Mouse (Mus musculus): ENCODE results near the gene Olfr876. TPM values are rescaled to one million over a fixed set of nuclear protein-coding genes. Genes with fewer than 3 reads are reported as not detected.

Olfr876 gene
- not detected for polyA plus RNA-seq (2012; fragmentation: generic; extraction: Trizol)

DNA sequence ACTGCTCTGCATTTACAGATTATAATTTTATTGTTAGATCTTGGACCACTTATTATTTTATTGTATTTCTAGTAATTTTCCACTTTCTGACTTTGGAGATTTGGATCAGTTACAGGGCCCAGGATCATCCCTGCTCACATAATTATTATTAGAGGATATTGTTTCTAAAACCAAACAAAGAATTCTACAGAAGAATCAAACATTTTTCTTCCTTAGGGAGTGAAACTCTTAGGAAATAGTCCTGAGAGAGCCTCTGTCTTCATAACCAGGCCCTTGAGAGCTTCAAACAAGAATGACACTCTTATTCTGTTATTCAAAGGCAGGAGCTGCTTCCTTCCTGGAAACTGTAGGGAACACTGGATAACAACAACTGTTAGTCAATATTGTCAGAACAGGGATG lies at the start of gene Olfr876:
TSS of gene Olfr876 (plus strand) at position 301 of the 400 bp plus-strand sequence.

DNA sequence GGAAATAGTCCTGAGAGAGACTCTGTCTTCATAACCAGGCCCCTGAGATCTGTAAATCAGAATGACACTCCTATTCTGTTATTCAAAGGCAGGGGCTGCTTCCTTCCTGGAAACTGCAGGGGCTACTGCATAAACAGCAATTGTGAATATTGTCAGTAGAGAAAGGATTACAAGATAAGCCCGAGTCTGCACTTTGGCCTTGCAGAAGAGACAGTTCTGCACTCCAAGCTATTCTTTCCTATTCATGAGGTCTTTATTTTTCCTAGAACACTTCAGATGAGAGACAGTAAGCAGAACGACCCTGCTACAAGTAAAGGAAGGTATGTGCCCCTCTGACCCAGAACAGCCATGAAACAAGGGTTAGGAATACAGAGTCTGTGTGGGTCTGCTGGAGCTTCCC lies 31.1 kb upstream of the Olfr876 start, which contains the start of gene Olfr875:
TSS of gene Olfr875 (plus strand) at position 99 of the 400 bp plus-strand sequence.

DNA sequence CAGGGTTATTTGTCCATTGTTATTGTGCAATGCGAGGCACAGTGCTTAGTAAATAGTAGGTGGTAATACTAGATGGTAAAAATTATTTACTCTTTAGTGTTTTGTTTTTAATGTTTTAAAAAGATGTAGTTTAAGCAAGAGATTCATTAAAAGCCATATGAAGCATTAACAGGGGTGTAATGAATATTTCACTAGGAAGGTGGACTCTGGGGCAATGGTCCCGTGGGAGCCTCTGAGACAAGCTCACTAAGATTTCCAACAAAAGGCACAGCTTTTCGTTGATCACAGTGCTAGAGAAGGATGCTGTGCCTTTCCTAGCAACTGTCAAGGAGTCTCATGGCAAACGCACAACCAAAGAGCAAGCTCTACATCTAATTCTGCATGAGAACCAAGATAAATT lies 51.1 kb downstream of the Olfr876 start, which contains the start of gene Olfr877:
TSS of gene Olfr877 (plus strand) at position 301 of the 400 bp plus-strand sequence.

Other genes with a start within 250 kb of the Olfr876 start
- gene Siae, start 247.3 kb upstream of the Olfr876 start, polyA plus RNA-seq (2012; fragmentation: generic; extraction: Trizol), result 10 to 100 TPM in 1 of 2 experiments, under 1 TPM in 1; 0.94 to 11.9 TPM
- gene Spa17, start 189.3 kb upstream of the Olfr876 start, polyA plus RNA-seq (2012; fragmentation: generic; extraction: Trizol), result 1 to 10 TPM; 2.4 to 9.2 TPM
- 100 to 1,000 TPM in 1 of 2 experiments, 10 to 100 TPM in 1; 80.8 to 129 TPM for gene Tbrg1, start 145.7 kb upstream of the Olfr876 start, polyA plus RNA-seq (2012; fragmentation: generic; extraction: Trizol)
- gene Panx3, start 133.8 kb upstream of the Olfr876 start, polyA plus RNA-seq (2012; fragmentation: generic; extraction: Trizol), result under 1 TPM in 1 of 2 experiments, not detected in 1; 0.02 TPM
- not detected for gene Olfr160, start 86.8 kb upstream of the Olfr876 start, polyA plus RNA-seq (2012; fragmentation: generic; extraction: Trizol)
- gene Olfr874, start 57.9 kb upstream of the Olfr876 start, polyA plus RNA-seq (2012; fragmentation: generic; extraction: Trizol), result not detected
- gene Olfr875, start 31.2 kb upstream of the Olfr876 start, polyA plus RNA-seq (2012; fragmentation: generic; extraction: Trizol), result not detected
- not detected for gene Olfr877, start 51.2 kb downstream of the Olfr876 start, polyA plus RNA-seq (2012; fragmentation: generic; extraction: Trizol)
- not detected for gene Olfr145, start 93.7 kb downstream of the Olfr876 start, polyA plus RNA-seq (2012; fragmentation: generic; extraction: Trizol)
- not detected for gene Olfr878, start 114.8 kb downstream of the Olfr876 start, polyA plus RNA-seq (2012; fragmentation: generic; extraction: Trizol)
- gene Olfr881, start 188.8 kb downstream of the Olfr876 start, polyA plus RNA-seq (2012; fragmentation: generic; extraction: Trizol), result not detected
- not detected for gene Olfr883, start 222.8 kb downstream of the Olfr876 start, polyA plus RNA-seq (2012; fragmentation: generic; extraction: Trizol)
- gene Olfr884, start 243.5 kb downstream of the Olfr876 start, polyA plus RNA-seq (2012; fragmentation: generic; extraction: Trizol), result not detected

Data from C3H10T1/2 (cell line).